Mouse (Mus musculus): ENCODE results near the gene Tle3.
A peak's percentile ranks its signal among the peaks of the same experiment; 100 is the strongest.

Gene Tle3

GRCm38 (mm10) chr9:61371755-61372509, at the start of gene Tle3:
Gene Tle3, plus strand, starts transcription at chr9:61372366.
- DNase-seq: peak; percentile 96

- no peak for DNase-seq
Observed at GRCm38 (mm10) chr9:61323221-61323620, 48.9 kb upstream of the Tle3 start.

- DNase-seq: no peak
Observed at GRCm38 (mm10) chr9:61323879-61324278, 48.3 kb upstream of the Tle3 start.

- no peak for DNase-seq
Observed at GRCm38 (mm10) chr9:61324354-61324753, 47.8 kb upstream of the Tle3 start.

- no peak for DNase-seq
Observed at GRCm38 (mm10) chr9:61325012-61325411, 47.2 kb upstream of the Tle3 start.

GRCm38 (mm10) chr9:61325931-61326351, 46.2 kb upstream of the Tle3 start:
- DNase-seq: no peak

GRCm38 (mm10) chr9:61326922-61327321, 45.2 kb upstream of the Tle3 start:
- no peak for DNase-seq

GRCm38 (mm10) chr9:61328173-61328572, 44.0 kb upstream of the Tle3 start:
- no peak for DNase-seq

- DNase-seq: no peak
Observed at GRCm38 (mm10) chr9:61330747-61331146, 41.4 kb upstream of the Tle3 start.

- no peak for DNase-seq
Observed at GRCm38 (mm10) chr9:61332226-61332936, 39.8 kb upstream of the Tle3 start.

- no peak for DNase-seq
Observed at GRCm38 (mm10) chr9:61336179-61336578, 36.0 kb upstream of the Tle3 start.

- peak; percentile 54 for DNase-seq
Observed at GRCm38 (mm10) chr9:61336591-61337587, 35.3 kb upstream of the Tle3 start.

- no peak for DNase-seq
Observed at GRCm38 (mm10) chr9:61337665-61338064, 34.5 kb upstream of the Tle3 start.

- DNase-seq: peak; percentile 54
Observed at GRCm38 (mm10) chr9:61339311-61339710, 32.9 kb upstream of the Tle3 start.

GRCm38 (mm10) chr9:61340333-61340732, 31.8 kb upstream of the Tle3 start:
- DNase-seq: no peak

- DNase-seq: no peak
Observed at GRCm38 (mm10) chr9:61342297-61342696, 29.9 kb upstream of the Tle3 start.

- no peak for DNase-seq
Observed at GRCm38 (mm10) chr9:61344684-61345083, 27.5 kb upstream of the Tle3 start.

- peak; percentile 56 for DNase-seq
Observed at GRCm38 (mm10) chr9:61347011-61347410, 25.2 kb upstream of the Tle3 start.

GRCm38 (mm10) chr9:61348036-61348435, 24.1 kb upstream of the Tle3 start:
- no peak for DNase-seq

GRCm38 (mm10) chr9:61348616-61349015, 23.6 kb upstream of the Tle3 start:
- no peak for DNase-seq

GRCm38 (mm10) chr9:61349697-61350096, 22.5 kb upstream of the Tle3 start:
- DNase-seq: no peak

GRCm38 (mm10) chr9:61351164-61351563, 21.0 kb upstream of the Tle3 start:
- DNase-seq: peak; percentile 53

GRCm38 (mm10) chr9:61358933-61359332, 13.2 kb upstream of the Tle3 start:
- DNase-seq: no peak
